Mouse (Mus musculus): ENCODE data around the gene Acrv1. TPM values are rescaled to one million over a fixed set of nuclear protein-coding genes. Genes with fewer than 3 reads are reported as not detected.

The Acrv1 gene
- polyA plus RNA-seq, 1 experiment from 2014 or later: not detected

Other genes with a start within 250 kb of the Acrv1 start
- not detected in 2 replicates for gene Gm9513, start 217.6 kb upstream of the Acrv1 start, polyA plus RNA-seq (2015; fragmentation: Nextera tagmentation; extraction: Ambion mirVana)
- gene Gm5615, start 151.3 kb upstream of the Acrv1 start, polyA plus RNA-seq (2015; fragmentation: Nextera tagmentation; extraction: Ambion mirVana): not detected in 2 replicates
- gene Gm17689, start 110.6 kb upstream of the Acrv1 start, polyA plus RNA-seq (2015; fragmentation: Nextera tagmentation; extraction: Ambion mirVana): not detected in 2 replicates
- gene A630095E13Rik, start 49.8 kb upstream of the Acrv1 start, polyA plus RNA-seq (2015; fragmentation: Nextera tagmentation; extraction: Ambion mirVana): not detected in 2 replicates
- gene Chek1, start 33.8 kb downstream of the Acrv1 start, polyA plus RNA-seq (2015; fragmentation: Nextera tagmentation; extraction: Ambion mirVana): 26.0 and 31.2 TPM in 2 replicates
- 181 and 214 TPM in 2 replicates for gene Stt3a, start 74.5 kb downstream of the Acrv1 start, polyA plus RNA-seq (2015; fragmentation: Nextera tagmentation; extraction: Ambion mirVana)
- gene Ei24, start 104.2 kb downstream of the Acrv1 start, polyA plus RNA-seq (2015; fragmentation: Nextera tagmentation; extraction: Ambion mirVana): 32.0 and 38.2 TPM in 2 replicates
- gene Fez1, start 128.6 kb downstream of the Acrv1 start, polyA plus RNA-seq (2015; fragmentation: Nextera tagmentation; extraction: Ambion mirVana): 0.80 and 1.1 TPM in 2 replicates

All from liver, embryonic 13.5 days (tissue).